Mouse (Mus musculus): ENCODE data around the gene Grk6. TPM values are rescaled to one million over a fixed set of nuclear protein-coding genes. Genes with fewer than 3 reads are reported as not detected.

Grk6 gene
- total and polyA plus RNA-seq, 3 experiments = 27.5 to 53.9 (median 46.0) TPM

DNA sequence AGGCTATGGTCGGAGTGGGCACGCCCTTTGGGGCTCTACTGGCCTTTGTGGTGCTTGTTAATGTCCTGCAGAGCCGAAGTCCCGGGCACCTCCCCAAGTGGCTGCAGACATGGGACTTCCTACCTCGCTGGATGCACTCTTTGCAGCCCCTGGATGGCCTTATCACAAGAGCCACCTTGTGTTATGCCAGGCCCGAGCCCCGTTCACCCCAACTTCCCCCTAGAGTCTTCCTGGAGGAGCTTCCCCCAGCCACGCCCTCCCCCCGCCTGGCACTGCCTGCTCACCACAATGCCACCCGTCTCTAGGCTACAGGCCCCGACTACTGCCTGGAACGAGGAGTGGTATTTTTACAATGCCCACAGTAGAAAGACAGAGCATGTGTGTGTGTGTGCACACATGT lies 31.5 kb upstream of the Grk6 start:
- DNase-seq (ENCODE audit: low spot score) (peak; percentile 48), ATAC-seq (ENCODE audit: extremely low read depth, insufficient number of reproducible peaks, low FRiP score, poor library complexity, severe bottlenecking) (peak; percentile 55)
- H3K9me3 ChIP-seq (replicated peaks) = peaks cover 5% of the 10 kb centered on the region
- H3K4me1 ChIP-seq (ENCODE audit: insufficient read depth, low read depth, low read length) = peaks cover 30% of the 10 kb centered on the region
- no peaks in the 10 kb centered on the region for H3K36me3 ChIP-seq (replicated peaks)
- peak overlapping the region; percentile 44; the same call in 1 of the 2 replicates for H3K4me3 ChIP-seq (ENCODE audit: low read depth, low read length)
- no peak for TF ChIP-seq CTCF (IDR thresholded peaks at IDR 0.05; ENCODE audit: low read depth, low read length)
- TF ChIP-seq TAL1 (conservative IDR thresholded peaks at IDR 0.05; ENCODE audit: low read depth, low read length) = no peak; the same call in 1 of the 2 replicates
- TF ChIP-seq GATA1 (IDR thresholded peaks at IDR 0.05; ENCODE audit: borderline replicate concordance, low read length) = no peak
- TF ChIP-seq POLR2AphosphoS5 (IDR thresholded peaks at IDR 0.05; ENCODE audit: insufficient replicate concordance, low read depth, low read length) = no peak
- no peak for TF ChIP-seq GATA2 (IDR thresholded peaks at IDR 0.05; ENCODE audit: borderline replicate concordance, low read depth, low read length)
- H3K27me3 ChIP-seq (ENCODE audit: insufficient read depth, low read length) = peaks cover 46% of the 10 kb centered on the region

DNA sequence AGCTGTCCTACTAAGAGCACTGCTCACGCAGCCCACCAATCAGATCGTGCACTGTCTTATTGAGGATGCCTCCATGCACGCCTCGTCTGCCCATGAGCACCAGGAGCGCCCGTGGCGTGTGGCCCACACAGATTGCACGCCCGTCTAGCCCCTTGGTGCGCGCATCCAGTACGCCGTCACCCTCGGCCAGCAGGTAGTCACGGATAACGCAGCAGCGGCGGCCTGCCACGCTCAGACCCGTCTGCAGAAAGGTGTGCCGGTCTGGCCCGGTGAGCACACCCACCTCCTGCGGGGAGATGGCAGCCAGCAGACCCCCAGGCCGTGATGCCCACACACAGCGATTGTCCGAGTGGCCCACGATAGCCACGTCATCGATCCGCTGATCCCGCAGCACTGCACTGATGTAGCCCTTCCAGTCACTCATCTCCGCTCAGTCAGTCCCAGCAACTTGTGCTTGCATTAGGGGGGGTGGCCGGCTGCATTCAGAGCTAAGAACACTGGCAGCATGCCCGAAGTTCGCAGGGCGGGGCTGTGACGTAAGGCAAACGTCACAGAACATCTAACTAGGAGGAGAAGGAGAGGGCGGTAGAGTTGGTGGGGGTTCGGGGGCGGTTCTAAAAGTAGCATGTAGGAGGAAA lies 30.0 kb upstream of the Grk6 start, which contains the start of gene Pfn3:
Pfn3 (minus strand) TSS at position 490 of the 638 bp plus-strand sequence.
- ATAC-seq (ENCODE audit: extremely low read depth, insufficient number of reproducible peaks, low FRiP score, poor library complexity, severe bottlenecking) (no peak), DNase-seq (ENCODE audit: low spot score) (no peak)
- peak within 1 kb of the TSS; percentile 12; the same call in 1 of the 2 replicates for H3K4me3 ChIP-seq (ENCODE audit: low read depth, low read length)
- peaks cover 5% of the 10 kb centered on the region for H3K9me3 ChIP-seq (replicated peaks)
- no peaks in the 10 kb centered on the region for H3K36me3 ChIP-seq (replicated peaks)
- peaks cover 30% of the 10 kb centered on the region for H3K4me1 ChIP-seq (ENCODE audit: insufficient read depth, low read depth, low read length)
- no peak for TF ChIP-seq TAL1 (conservative IDR thresholded peaks at IDR 0.05; ENCODE audit: low read depth, low read length)
- no peak for TF ChIP-seq GATA1 (IDR thresholded peaks at IDR 0.05; ENCODE audit: borderline replicate concordance, low read length)
- no peak for TF ChIP-seq GATA2 (IDR thresholded peaks at IDR 0.05; ENCODE audit: borderline replicate concordance, low read depth, low read length)
- TF ChIP-seq POLR2AphosphoS5 (IDR thresholded peaks at IDR 0.05; ENCODE audit: insufficient replicate concordance, low read depth, low read length) = no peak
- H3K27me3 ChIP-seq (ENCODE audit: insufficient read depth, low read length) = peaks cover 33% of the 10 kb centered on the region

- H3K36me3 ChIP-seq (replicated peaks) = no peaks in the 10 kb centered on the region
- H3K4me1 ChIP-seq (ENCODE audit: insufficient read depth, low read depth, low read length) = peaks cover 18% of the 10 kb centered on the region
- H3K27me3 ChIP-seq (ENCODE audit: insufficient read depth, low read length) = peaks cover 33% of the 10 kb centered on the region
- peak; percentile 62 for TF ChIP-seq CTCF (IDR thresholded peaks at IDR 0.05; ENCODE audit: low read depth, low read length)
- TF ChIP-seq GATA2 (IDR thresholded peaks at IDR 0.05; ENCODE audit: borderline replicate concordance, low read depth, low read length) = no peak
- H3K9me3 ChIP-seq (replicated peaks) = peaks cover 5% of the 10 kb centered on the region
- ATAC-seq (ENCODE audit: extremely low read depth, insufficient number of reproducible peaks, low FRiP score, poor library complexity, severe bottlenecking) (no peak), DNase-seq (ENCODE audit: low spot score) (peak; percentile 65)
- H3K4me3 ChIP-seq (ENCODE audit: low read depth, low read length) = 0 out of 2 replicates have a peak overlapping the region, but pooled peaks have one; percentile 18
These were observed 26.9 kb upstream of the Grk6 start for GRCm38 (mm10) chr13:55418004-55418403.

DNA sequence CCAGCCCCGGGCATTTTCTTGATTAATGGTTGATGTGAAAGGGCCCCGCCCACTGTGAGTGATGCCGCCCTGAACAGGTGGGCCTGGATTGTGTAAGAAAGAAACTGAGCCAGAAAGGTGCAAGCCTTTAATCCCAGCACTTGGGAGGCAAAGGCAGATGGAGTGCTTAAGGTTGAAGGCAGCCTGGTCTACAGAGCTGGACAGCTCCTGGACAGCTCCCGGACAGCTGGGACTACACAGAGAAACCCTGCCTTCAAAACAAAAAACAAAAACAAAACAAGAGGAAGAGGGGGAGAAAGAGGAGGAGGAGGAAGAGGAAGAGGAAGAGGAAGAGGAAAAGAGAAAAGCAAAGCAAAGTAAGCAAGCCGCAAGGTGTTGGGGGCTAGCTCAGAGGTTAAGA lies 25.7 kb upstream of the Grk6 start:
- H3K36me3 ChIP-seq (replicated peaks) = no peaks in the 10 kb centered on the region
- peaks cover 11% of the 10 kb centered on the region for H3K4me1 ChIP-seq (ENCODE audit: insufficient read depth, low read depth, low read length)
- peaks cover 5% of the 10 kb centered on the region for H3K9me3 ChIP-seq (replicated peaks)
- H3K27me3 ChIP-seq (ENCODE audit: insufficient read depth, low read length) = peaks cover 31% of the 10 kb centered on the region
- DNase-seq (ENCODE audit: low spot score) = no peak
- TF ChIP-seq TAL1 (conservative IDR thresholded peaks at IDR 0.05; ENCODE audit: low read depth, low read length) (no peak), GATA1 (IDR thresholded peaks at IDR 0.05; ENCODE audit: borderline replicate concordance, low read length) (no peak), GATA2 (IDR thresholded peaks at IDR 0.05; ENCODE audit: borderline replicate concordance, low read depth, low read length) (no peak), POLR2AphosphoS5 (IDR thresholded peaks at IDR 0.05; ENCODE audit: insufficient replicate concordance, low read depth, low read length) (no peak), CTCF (IDR thresholded peaks at IDR 0.05; ENCODE audit: low read depth, low read length) (no peak)
- H3K4me3 ChIP-seq (ENCODE audit: low read depth, low read length) = no peak overlapping the region
- no peak for ATAC-seq (ENCODE audit: extremely low read depth, insufficient number of reproducible peaks, low FRiP score, poor library complexity, severe bottlenecking)

DNA sequence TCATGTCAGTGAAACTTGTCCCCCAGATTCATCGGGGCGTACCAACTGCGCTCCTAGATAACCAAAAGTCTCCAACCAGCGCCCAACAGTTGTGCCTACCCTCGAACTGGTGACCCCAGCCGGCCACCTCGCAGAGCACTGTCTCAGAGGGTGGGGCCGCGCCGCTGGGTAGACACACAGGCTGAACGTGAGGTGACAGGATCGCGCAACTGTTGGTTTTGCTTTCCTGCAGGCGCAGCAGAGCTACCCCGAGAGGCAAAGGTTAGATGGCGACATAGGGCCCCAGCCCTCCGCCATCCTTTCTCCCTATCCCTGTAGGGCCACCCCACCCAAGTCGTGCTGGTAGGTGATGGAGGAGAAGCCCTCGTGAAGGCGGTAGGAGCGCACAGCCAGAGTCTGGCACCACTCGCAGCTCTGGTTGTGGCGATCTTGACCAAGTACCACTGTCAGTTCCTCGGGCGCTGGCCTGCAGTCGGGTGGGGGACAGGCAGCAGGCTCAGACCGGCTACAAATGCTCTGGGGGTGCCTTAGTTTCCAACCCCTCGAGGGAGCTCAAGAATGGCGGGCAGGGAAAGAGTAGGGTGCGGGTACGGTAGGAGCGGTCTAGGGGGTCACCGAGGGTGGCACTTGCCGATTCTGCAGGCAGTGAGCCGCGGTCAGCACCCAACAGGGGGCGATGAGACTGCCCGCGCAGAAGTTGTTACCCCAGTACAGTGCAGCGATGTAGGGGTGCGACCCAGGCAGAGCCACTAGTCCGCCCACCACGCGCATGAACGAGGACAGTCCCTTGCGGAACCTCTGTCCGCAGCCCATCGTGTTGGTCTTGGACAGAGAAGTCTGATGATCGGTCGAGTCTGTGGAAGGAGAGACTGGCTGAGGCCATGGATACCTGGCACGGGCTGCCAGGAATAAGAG lies 24.6 kb upstream of the Grk6 start:
- H3K9me3 ChIP-seq (replicated peaks) = no peaks in the 10 kb centered on the region
- DNase-seq (ENCODE audit: low spot score) (no peak), ATAC-seq (ENCODE audit: extremely low read depth, insufficient number of reproducible peaks, low FRiP score, poor library complexity, severe bottlenecking) (no peak)

More for the DNA sequence above, 24.6 kb upstream of the Grk6 start:
- H3K4me1 ChIP-seq (ENCODE audit: insufficient read depth, low read depth, low read length) = peaks cover 5% of the 10 kb centered on the region
- H3K36me3 ChIP-seq (replicated peaks) = no peaks in the 10 kb centered on the region
- no peak for TF ChIP-seq GATA2 (IDR thresholded peaks at IDR 0.05; ENCODE audit: borderline replicate concordance, low read depth, low read length)
- no peak for TF ChIP-seq GATA1 (IDR thresholded peaks at IDR 0.05; ENCODE audit: borderline replicate concordance, low read length)
- no peak for TF ChIP-seq CTCF (IDR thresholded peaks at IDR 0.05; ENCODE audit: low read depth, low read length)
- no peak for TF ChIP-seq TAL1 (conservative IDR thresholded peaks at IDR 0.05; ENCODE audit: low read depth, low read length)
- no peak for TF ChIP-seq POLR2AphosphoS5 (IDR thresholded peaks at IDR 0.05; ENCODE audit: insufficient replicate concordance, low read depth, low read length)
- no peak overlapping the region for H3K4me3 ChIP-seq (ENCODE audit: low read depth, low read length)
- H3K27me3 ChIP-seq (ENCODE audit: insufficient read depth, low read length) = peaks cover 27% of the 10 kb centered on the region
